Mouse (Mus musculus): Measurements from ENCODE around the gene Ski. TPM values are rescaled to one million over a fixed set of nuclear protein-coding genes. Genes with fewer than 3 reads are reported as not detected.

The Ski gene
- polyA plus RNA-seq, 1 experiment from 2014 or later: 16.9 TPM

DNA sequence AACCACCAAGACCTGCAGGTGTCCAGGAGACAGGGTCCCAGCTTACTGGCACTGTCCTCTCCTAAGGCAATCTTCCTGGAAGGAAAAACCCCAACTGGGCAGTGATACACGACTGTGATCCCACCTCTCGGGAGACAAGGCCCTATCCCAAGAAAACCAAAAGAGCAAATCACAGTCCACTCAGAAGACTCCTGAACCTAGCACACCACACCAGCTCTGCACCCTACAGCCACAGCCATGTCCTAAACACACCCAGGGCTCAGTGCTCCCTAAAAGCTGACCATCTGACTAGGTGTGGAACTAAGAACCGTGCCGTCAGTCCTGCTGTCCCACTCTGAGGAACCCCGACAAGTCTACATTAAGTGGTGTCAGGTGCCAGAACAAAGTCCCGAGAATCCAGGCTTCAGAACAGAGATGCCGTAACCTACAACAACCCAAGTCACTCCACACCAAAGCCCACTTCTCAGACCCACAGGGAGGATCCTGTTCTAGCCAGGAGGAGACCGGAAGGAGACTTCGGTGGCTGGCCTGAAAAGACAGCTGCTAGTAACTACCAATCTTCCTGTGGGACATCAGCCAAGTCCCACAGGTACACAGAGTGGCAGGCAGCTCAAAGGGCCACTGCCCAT, 4.2 kb downstream of the Ski start:
- ATAC-seq (ENCODE audit: borderline replicate concordance, extremely low read depth, low FRiP score, low TSS enrichment): no peak
- Histone ChIP-seq H3K9ac (no peak overlapping the region; the same call in 1 of the 2 replicates), H3K9me3 (no peaks in the 10 kb centered on the region), H3K4me2 (peak overlapping the region; percentile 90), H3K27ac (no peak overlapping the region), H3K4me3 (peak overlapping the region; percentile 91), H3K36me3 (no peaks in the 10 kb centered on the region), H3K27me3 (no peaks in the 10 kb centered on the region), H3K4me1 (peaks cover 72% of the 10 kb centered on the region)
- 75% methylated on average over 9 of the region's 9 CpGs for WGBS

DNA sequence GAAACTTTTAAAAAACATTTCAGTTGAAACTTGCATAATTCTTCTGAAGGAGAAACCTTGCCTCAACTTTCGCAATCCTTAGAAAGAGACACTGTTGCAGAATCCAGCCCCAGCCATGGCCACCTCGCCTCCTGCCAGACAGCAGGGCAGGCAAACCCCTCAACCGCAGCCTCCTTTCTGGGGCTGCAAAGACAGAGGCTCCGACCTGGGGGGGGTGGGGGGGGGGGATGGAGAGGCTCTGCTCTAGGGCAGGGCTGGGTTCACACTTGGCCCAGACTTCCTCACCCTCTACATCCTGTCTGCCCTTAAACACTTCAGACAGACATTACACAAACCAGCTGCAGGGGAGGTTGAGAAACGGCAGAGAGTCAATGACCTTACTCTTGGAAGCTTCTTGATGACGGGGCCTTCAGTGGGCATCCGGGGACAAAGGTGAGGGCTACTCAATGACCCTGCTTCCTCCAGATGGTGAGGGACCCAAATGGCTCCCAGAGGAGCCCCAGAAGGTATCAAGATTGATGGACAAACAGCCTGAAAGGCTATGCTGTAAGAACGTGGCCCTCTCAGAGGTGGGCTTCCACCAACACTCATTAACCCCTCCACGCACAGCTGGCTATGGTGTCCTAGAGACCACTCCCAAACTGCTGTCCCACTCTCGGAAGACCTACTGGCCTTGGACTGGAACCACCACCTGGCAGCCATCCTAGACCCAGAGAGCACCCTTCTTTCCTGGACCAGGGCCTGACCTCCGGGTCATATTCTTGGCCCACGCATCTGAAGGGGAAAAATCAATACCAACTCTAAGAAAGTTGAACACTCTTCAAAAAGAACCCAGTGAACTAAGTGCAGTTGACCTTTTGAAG, 4.9 kb downstream of the Ski start:
- Histone ChIP-seq H3K9ac (no peak overlapping the region), H3K27ac (peak overlapping the region; percentile 7), H3K4me1 (peaks cover 77% of the 10 kb centered on the region), H3K4me3 (no peak overlapping the region; the same call in 1 of the 2 replicates), H3K4me2 (peak overlapping the region; percentile 90), H3K36me3 (no peaks in the 10 kb centered on the region), H3K9me3 (no peaks in the 10 kb centered on the region), H3K27me3 (no peaks in the 10 kb centered on the region)
- WGBS: 35% methylated on average over 12 of the region's 12 CpGs
- no peak for ATAC-seq (ENCODE audit: borderline replicate concordance, extremely low read depth, low FRiP score, low TSS enrichment)

DNA sequence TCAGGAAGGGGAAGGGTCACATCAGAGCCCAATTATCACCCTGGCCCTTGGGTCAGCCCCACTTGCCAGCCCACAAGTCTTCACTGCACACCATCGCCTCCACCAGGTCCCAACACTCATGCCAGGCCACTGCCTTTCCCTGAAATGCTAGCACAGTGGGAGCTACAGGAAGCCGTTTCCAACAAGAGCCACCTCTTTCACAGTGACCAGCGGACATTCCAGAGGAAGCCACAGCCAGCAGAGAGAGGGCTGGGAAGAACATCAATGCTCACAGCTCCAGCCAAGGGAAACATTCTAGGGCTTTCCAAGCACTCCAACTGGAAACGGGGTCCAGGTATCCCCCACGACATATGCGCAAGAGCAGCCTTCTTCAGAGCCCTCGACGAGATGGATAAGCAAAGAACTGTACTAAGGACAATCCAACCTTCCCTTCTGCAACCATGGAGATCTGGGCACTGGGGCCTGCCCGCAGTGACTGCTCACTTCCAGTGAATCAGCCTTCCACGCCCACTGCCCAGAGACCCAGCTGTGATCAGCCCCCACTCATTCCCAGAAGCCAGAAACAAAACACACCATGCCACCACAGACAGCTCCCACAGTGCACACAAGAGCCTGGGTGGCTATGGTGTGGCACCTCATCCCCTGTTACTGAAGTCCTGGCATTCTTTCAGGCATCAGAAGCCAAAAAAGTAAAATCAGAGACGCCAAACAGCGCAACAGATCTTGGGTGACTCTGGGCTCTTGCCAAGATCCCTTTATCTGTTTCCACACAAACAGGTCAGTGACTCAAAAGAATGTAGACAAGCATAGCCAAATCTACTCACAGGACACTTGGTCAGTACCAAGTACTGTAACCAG, 6.4 kb downstream of the Ski start:
- Histone ChIP-seq H3K36me3 (0 out of 2 replicates have a peak, but pooled peaks cover 3% of the 10 kb centered on the region), H3K4me1 (peaks cover 77% of the 10 kb centered on the region), H3K9ac (0 out of 2 replicates have a peak overlapping the region, but pooled peaks have one; percentile 10), H3K4me3 (no peak overlapping the region), H3K27me3 (no peaks in the 10 kb centered on the region), H3K27ac (peak overlapping the region; percentile 45), H3K9me3 (no peaks in the 10 kb centered on the region), H3K4me2 (peak overlapping the region; percentile 23; the same call in 1 of the 2 replicates)
- no peak for ATAC-seq (ENCODE audit: borderline replicate concordance, extremely low read depth, low FRiP score, low TSS enrichment)
- 37% methylated on average over 12 of the region's 12 CpGs for WGBS

DNA sequence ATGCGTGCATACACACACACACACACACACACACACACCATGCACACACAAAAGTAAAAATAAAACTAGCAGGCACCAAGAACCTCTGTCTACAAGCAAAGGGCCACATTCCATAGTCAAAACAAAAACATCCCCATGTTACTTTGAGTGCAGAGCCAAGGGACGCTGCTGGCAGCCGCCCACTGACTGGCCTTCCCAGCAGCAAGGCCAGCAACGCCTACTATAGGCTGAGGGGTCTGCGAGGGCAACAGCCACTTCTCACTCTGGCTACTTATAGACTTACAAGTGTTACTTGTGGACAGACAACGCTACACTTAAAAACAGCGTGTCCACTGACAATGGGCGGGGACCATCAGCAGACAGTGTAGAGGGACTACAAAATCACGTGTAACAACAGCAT, 7.2 kb downstream of the Ski start:
- H3K4me1 ChIP-seq: peaks cover 73% of the 10 kb centered on the region
- ATAC-seq (ENCODE audit: borderline replicate concordance, extremely low read depth, low FRiP score, low TSS enrichment): 0 out of 2 replicates have a peak, but pooled peaks have one; percentile 4
- H3K27me3 ChIP-seq: no peaks in the 10 kb centered on the region
- H3K9ac ChIP-seq: no peak overlapping the region
- 36% methylated on average over 9 of the region's 9 CpGs for WGBS
- H3K36me3 ChIP-seq: peaks cover 7% of the 10 kb centered on the region; the same call in 1 of the 2 replicates
- H3K4me3 ChIP-seq: no peak overlapping the region
- H3K27ac ChIP-seq: no peak overlapping the region
- no peaks in the 10 kb centered on the region for H3K9me3 ChIP-seq
- H3K4me2 ChIP-seq: peak overlapping the region; percentile 23; the same call in 1 of the 2 replicates

DNA sequence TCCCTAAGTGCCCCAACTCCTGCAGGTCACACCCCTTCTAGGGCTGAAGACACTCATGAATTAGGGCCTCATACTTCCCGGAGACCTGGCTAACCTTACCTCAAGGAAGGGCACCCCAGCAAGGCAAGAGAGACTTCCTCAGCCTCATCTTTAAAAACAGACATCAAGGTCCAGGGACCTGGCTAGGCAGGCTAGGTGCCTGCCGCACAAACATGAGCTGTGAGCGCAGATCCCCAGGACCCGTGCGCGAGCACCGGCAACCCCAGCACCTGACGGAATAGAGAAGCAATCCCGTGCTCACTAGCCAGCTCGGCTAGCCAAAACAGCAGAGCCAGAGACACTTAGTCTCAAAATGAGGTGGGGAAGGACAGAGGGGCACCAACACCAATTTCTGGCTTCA, 7.6 kb downstream of the Ski start:
- no peak overlapping the region for H3K9ac ChIP-seq
- 63% methylated on average over 10 of the region's 10 CpGs for WGBS
- H3K4me2 ChIP-seq: peak overlapping the region; percentile 23; the same call in 1 of the 2 replicates
- peaks cover 69% of the 10 kb centered on the region for H3K4me1 ChIP-seq
- no peaks in the 10 kb centered on the region for H3K27me3 ChIP-seq
- H3K9me3 ChIP-seq: no peaks in the 10 kb centered on the region
- H3K4me3 ChIP-seq: no peak overlapping the region
- no peak for ATAC-seq (ENCODE audit: borderline replicate concordance, extremely low read depth, low FRiP score, low TSS enrichment)
- H3K27ac ChIP-seq: no peak overlapping the region
- peaks cover 7% of the 10 kb centered on the region; the same call in 1 of the 2 replicates for H3K36me3 ChIP-seq

DNA sequence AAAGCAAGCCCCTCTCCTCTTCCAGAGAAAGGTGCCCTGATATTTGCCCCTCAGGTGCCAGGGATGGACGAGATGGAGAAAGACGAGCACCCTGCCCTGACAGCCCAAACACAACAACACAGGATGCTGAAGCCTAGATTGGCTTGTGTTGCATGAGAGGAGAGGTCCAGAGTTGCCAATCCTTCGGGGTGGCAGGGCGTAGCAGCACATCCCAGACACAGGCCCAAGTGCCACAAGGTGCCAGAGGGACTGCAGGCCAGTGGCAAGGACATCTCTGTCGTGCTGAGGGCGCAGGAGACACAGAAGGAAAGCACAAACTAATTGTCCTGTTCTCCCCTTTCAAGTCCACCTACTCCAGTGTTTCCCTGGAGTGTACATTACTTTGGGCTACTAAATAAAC, 8.2 kb downstream of the Ski start:
- WGBS: 75% methylated on average over 6 of the region's 6 CpGs
- Histone ChIP-seq H3K36me3 (peaks cover 7% of the 10 kb centered on the region; the same call in 1 of the 2 replicates), H3K4me1 (peaks cover 68% of the 10 kb centered on the region), H3K4me3 (no peak overlapping the region), H3K9ac (no peak overlapping the region), H3K27me3 (no peaks in the 10 kb centered on the region), H3K27ac (no peak overlapping the region), H3K4me2 (no peak overlapping the region), H3K9me3 (no peaks in the 10 kb centered on the region)
- no peak for ATAC-seq (ENCODE audit: borderline replicate concordance, extremely low read depth, low FRiP score, low TSS enrichment)

DNA sequence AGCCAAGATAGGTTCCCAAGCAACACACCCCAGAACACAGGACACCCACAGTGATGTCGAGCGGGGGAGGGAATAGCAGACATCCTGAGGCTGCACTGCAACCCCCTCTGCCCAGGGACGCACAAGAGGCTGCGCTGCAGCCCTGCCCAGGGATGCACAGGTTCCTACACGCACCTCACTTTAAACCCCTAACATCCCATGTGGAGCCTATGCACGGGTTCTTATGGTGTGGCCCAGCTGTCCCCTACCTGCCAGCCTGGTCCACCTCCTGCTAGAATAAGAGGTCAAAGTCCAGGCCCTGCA, 8.7 kb downstream of the Ski start:
- no peak overlapping the region for H3K27ac ChIP-seq
- 73% methylated on average over 6 of the region's 6 CpGs for WGBS
- H3K9ac ChIP-seq: no peak overlapping the region

DNA sequence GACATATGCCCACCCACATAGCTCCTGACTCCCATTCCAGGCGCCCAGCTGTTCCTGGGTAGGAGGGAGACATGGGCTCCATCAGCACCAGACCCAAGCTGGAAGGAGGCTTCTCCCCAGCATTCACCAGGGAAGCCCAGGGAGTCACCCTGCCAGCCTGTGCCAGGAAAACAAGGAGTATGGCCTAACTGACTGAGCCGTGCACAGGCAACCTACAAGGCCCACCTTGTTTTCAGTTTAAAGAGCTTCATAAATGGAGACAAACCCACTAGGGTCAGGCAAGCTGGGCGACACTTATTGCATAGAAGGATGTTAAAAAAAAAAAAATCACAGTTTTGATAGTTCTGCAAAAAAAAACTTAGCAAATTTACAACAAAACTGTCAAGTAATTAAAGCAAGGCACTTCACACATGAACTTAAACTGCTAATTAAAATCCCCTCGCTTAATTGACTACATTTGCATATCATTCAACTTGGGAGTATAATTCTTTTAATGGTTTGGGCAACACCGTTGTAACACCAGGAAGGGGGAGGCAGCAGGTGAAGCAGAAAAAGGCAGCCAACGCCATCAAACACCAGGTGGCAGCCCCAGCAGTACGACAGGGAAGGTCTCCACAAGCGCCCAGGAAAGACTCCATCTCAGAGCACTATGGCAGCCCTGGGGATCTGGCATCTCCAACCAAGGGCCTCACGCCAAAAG, 9.2 kb downstream of the Ski start:
- no peak overlapping the region for H3K9ac ChIP-seq
- 62% methylated on average over 9 of the region's 9 CpGs for WGBS

More for the DNA sequence above, 8.7 kb downstream of the Ski start:
- ATAC-seq (ENCODE audit: borderline replicate concordance, extremely low read depth, low FRiP score, low TSS enrichment): no peak
- Histone ChIP-seq H3K4me1 (peaks cover 68% of the 10 kb centered on the region), H3K27me3 (no peaks in the 10 kb centered on the region), H3K36me3 (peaks cover 7% of the 10 kb centered on the region; the same call in 1 of the 2 replicates), H3K9me3 (no peaks in the 10 kb centered on the region), H3K4me3 (no peak overlapping the region), H3K4me2 (no peak overlapping the region)

DNA sequence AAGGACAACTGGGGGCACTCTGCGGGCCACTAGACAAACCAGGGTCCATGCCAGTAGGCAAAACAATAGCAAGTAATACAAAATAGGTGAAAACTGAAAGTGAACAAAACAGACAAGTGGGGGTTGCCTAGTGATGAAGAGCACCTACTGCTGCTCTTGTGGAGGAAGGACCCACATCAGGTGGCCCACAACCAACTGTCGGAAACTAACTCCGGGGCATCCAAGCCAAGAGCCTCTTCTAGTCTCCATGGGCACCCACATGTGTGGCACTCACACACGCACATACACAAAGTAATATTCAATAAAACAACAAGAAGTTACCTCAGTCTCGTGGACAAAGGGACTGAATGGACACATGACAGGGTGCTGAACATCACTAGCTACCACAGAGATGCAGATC, 12.9 kb downstream of the Ski start:
- Histone ChIP-seq H3K4me1 (peaks cover 68% of the 10 kb centered on the region), H3K27me3 (no peaks in the 10 kb centered on the region), H3K36me3 (peaks cover 7% of the 10 kb centered on the region; the same call in 1 of the 2 replicates), H3K27ac (no peak overlapping the region), H3K9me3 (no peaks in the 10 kb centered on the region), H3K9ac (no peak overlapping the region), H3K4me2 (no peak overlapping the region), H3K4me3 (no peak overlapping the region)
- ATAC-seq (ENCODE audit: borderline replicate concordance, extremely low read depth, low FRiP score, low TSS enrichment): no peak
- 90% methylated on average over 5 of the region's 5 CpGs for WGBS

More for the DNA sequence above, 9.2 kb downstream of the Ski start:
- H3K4me1 ChIP-seq: peaks cover 68% of the 10 kb centered on the region
- no peaks in the 10 kb centered on the region for H3K9me3 ChIP-seq
- H3K27me3 ChIP-seq: no peaks in the 10 kb centered on the region
- peaks cover 7% of the 10 kb centered on the region; the same call in 1 of the 2 replicates for H3K36me3 ChIP-seq
- H3K4me3 ChIP-seq: no peak overlapping the region
- H3K27ac ChIP-seq: no peak overlapping the region
- ATAC-seq (ENCODE audit: borderline replicate concordance, extremely low read depth, low FRiP score, low TSS enrichment): no peak
- H3K4me2 ChIP-seq: no peak overlapping the region

DNA sequence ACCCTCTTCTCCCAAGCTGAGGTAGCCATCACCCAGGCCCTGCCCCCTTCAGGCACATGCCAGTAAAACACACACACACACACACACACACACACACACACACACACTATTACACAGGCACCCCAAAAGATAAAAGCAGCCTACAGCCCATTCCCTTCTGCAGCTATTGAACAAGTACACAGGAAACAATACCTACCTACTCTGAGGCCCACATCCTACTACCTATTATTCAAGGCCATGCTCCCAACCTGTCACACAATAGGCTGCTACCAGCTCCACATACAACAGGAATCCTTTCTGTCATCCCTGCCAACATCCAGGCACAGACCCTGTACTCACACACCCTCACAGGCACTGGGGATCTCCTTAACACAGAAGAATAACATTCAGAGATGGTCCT, 13.3 kb downstream of the Ski start:
- peaks cover 64% of the 10 kb centered on the region for H3K4me1 ChIP-seq
- no peak overlapping the region for H3K4me2 ChIP-seq
- H3K4me3 ChIP-seq: no peak overlapping the region
- peaks cover 7% of the 10 kb centered on the region; the same call in 1 of the 2 replicates for H3K36me3 ChIP-seq
- no peak overlapping the region for H3K27ac ChIP-seq
- H3K9me3 ChIP-seq: no peaks in the 10 kb centered on the region
- H3K27me3 ChIP-seq: no peaks in the 10 kb centered on the region
- no peak for ATAC-seq (ENCODE audit: borderline replicate concordance, extremely low read depth, low FRiP score, low TSS enrichment)
- H3K9ac ChIP-seq: no peak overlapping the region

DNA sequence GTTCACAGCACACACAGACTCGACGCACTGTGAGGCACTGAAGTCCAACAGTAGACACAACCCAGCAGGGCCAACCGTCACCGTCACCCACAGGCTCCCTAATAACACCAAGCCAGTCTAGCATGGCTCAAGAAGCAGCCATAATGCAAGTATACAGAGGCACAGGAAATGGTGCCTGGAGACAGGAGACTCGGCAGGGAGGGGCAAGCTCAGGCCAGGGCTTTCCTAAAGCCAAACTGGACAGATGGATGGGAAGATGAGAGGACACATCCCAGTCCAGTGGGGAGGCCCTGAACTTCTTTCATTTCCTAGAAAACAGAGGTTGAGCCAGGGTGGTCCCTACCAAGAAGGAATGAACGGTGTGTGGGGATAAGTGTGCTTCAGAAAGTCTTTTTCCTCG, 13.8 kb downstream of the Ski start:
- no peak overlapping the region for H3K4me2 ChIP-seq
- H3K4me3 ChIP-seq: no peak overlapping the region
- no peaks in the 10 kb centered on the region for H3K9me3 ChIP-seq
- H3K27me3 ChIP-seq: no peaks in the 10 kb centered on the region
- H3K36me3 ChIP-seq: peaks cover 7% of the 10 kb centered on the region; the same call in 1 of the 2 replicates
- ATAC-seq (ENCODE audit: borderline replicate concordance, extremely low read depth, low FRiP score, low TSS enrichment): no peak
- no peak overlapping the region for H3K9ac ChIP-seq
- WGBS: 39% methylated on average over 7 of the region's 7 CpGs
- peaks cover 59% of the 10 kb centered on the region for H3K4me1 ChIP-seq
- H3K27ac ChIP-seq: no peak overlapping the region

Measured in lung, embryonic 15.5 days (tissue).